Mouse (Mus musculus): ENCODE measurements around the gene Arhgef17.

The Arhgef17 gene

DNA sequence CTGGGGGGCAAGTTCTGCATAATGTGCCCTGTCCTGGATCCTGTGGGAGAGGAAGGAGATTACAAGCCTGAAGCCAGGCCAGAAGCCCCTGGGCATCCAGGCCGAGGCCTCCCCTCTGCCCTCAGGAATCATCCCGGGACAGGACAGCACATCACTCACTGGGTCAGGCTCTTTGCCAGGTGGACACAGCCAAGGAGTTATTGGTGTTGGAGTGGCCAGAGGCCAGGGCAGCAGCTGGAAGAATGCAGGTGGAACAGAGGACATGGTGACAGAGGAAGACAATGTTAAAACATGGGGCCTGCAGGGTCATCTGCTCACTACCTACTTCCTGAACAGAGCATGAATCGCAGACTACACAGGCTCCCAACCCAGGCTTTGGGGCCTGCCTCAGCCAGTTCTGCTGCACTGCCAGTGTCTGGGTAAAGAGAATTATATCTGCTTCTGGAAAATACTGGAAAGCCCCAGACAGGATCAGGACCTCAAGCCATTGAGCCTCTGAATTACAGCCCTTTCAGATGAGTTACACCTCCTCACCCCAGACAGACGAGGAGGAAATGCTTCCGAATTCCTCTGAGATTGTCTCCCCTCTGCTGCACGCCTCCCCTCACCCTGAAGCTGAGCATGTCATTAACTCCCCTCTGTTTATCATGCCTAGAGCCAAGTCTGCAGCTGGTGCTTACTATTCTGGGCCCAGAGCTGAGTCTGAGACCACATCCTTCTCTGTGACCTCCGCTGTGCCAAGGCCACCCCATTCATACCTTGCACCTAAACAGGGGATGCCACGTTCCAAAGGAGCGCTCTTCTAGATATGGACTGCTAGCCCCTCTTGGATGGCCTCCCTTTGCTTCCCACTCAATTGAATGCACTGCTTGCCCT, 80.2 kb downstream of the Arhgef17 start:
- DNase-seq (ENCODE audit: inconsistent age in 2 of 2, low spot score in 1 of 2), result no peak

DNA sequence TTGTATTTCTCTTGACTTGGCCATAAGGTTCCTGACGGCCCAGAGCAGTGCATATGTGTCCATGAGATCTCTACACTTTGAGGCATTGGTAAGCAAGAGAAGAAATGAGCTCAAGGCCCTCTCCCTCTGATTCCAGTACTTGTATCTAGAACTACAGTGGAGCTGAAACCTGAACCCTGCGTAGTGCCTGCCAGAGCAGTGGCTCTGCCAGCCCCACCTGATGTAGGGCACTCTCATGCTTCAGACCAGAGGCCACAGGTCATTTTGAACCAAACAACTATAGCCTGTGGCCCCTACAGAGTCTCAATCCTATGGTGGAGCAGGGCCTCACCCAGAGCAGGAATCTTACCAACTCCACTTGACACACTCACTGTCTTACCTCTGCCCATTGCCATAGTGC, 82.4 kb downstream of the Arhgef17 start:
- DNase-seq (ENCODE audit: inconsistent age in 2 of 2, low spot score in 1 of 2), result no peak

DNA sequence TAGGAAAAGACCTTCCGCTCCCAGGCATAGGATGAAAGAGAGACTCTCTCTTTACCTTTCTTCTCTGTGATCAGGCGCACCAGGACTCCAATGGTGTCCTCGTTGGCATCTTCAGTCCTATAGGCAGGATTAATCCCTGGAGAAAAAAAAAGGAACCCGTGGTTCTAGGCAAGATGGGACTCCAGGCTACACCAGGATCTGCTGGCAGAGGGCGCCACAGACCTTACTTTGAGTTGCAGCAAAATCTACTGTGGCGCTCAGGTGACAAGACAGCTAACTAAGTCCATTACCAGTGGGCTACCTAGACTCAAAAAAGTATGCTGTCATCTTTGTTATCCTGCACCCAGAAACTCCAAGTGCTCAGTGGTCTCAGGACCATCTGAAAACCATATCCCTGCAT, 83.2 kb downstream of the Arhgef17 start:
- peak; percentile 71 to 91 for DNase-seq (ENCODE audit: inconsistent age in 2 of 2, low spot score in 1 of 2)

DNA sequence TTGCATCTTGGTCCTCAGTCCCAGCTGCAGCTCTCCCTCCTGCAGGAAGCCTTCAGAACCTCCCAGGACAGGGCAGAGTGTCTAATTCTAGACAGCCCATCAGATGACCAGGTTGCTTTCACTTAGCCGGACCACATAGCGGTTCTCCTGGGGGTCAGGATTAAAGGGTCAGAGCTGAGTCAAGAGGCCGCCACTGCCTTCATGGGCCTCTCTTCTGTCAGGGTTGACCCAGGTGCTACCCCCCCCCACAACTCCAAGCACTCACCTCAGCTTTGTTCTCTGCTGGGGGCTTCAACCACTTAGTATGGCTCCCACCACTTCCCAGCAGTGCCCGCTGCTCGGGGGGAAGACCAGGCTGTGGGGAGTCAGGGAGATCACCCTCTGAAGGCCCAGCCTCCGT, 84.8 kb downstream of the Arhgef17 start:
- DNase-seq (ENCODE audit: inconsistent age in 2 of 2, low spot score in 1 of 2), result peak; percentile 3 to 20

DNA sequence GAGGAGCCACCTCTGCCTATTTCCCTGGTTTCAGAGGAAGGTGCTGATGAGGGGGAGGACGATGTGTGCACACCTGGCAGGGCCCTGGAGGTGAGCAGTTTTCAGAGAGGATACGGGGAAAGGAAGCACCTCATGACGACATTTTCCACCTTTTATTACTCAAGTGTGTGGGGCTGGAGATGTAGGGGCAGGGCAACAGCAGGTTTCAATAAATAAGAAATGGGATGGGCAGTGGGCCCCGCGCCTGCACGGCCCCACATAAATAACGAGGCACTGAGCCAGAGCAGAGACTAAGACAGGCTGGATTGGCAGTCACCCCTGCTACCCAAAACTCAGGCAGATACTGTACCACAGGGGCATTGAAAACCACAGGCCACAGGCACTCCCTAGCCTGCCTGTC, 85.9 kb downstream of the Arhgef17 start:
- peak; percentile 4 to 25 for DNase-seq (ENCODE audit: inconsistent age in 2 of 2, low spot score in 1 of 2)

DNA sequence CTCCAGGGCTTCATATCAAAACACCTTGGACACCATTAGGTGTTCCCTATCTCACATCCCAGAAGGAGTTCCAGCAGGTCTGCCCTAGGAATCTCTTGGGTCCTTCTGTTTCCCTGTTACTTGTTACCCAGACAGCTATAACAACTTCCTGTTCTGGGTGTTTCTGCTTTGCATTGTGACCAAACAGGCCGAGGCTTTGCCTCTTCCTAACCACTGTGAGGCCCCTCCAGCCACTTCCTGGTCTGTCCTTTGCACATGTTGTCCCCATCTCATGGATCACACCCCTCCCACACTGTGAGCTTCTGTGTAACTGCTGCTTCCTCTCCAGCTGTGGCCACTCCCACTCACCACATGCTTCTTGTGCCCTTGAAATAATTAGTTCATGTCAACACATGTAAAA, 86.5 kb downstream of the Arhgef17 start:
- DNase-seq (ENCODE audit: inconsistent age in 2 of 2, low spot score in 1 of 2), result peak; percentile 46 to 52

DNA sequence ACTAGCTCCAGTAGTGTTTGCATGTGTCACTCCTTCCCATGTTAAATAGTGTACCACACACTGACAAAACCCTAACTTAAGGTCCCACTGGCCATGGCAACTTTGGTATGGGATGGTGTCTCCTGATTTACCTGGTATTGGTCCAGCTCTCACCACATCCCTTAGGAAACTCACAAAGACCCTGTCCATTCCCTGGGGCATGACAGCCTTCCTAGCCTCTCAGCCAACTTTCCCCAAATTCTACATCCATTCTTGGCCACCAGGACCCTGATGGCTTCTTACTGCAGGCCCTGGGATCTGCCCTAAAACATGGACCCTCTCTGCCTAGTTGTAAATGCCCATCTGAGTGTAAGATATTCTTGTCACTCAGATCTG, 86.9 kb downstream of the Arhgef17 start:
- no peak for DNase-seq (ENCODE audit: inconsistent age in 2 of 2, low spot score in 1 of 2)

DNA sequence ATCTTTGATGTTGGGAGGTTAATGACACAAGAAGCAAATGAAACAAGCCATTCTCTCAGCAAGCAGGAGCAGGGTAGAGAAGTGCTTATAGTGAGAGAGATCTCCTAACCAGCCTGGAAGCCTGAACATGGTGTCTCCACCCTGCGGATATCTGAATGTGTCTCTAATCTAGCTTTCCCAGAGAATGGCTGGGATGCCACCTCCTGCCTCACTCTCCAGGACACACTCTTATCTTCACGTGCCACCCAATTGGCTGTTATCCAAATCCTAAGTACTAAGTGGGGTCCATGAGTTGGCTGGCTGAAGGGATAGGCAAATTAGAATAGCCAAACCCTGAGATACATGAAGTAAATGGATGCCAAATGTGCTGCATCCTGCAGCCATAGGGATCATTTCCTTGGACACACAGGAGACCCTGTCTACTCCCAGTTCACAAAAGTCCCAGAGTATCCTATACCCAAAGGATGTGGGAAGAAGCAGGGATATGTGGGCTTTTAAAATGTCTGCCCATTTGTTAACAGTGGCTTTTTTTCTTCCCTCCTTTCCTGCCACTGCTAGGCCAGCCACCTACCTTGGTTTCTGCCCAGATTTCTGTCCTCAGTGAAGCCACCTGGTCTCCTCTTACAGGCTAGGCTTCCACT, 87.4 kb downstream of the Arhgef17 start:
- DNase-seq (ENCODE audit: inconsistent age in 2 of 2, low spot score in 1 of 2), result peak in 1 of 2 experiments; percentile 3

DNA sequence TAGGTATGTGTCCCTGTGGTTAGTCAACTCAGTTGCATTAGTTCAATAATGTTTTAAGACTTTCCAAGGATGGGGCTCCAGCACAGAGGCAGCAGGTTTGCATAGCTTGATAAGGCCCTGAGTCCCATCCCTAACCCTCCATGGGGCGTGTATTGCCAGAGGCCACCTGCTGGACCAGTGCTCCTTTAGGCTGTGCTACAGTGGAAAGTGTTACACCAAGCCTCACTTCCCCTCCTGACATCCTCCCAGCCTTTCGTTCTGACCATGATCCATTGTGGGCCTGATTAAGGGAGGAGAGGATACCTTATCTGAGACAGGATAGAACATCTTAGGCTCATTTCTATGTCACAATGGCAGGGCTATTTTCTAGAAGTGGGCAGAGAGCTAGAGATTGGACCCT, 88.0 kb downstream of the Arhgef17 start:
- no peak for DNase-seq (ENCODE audit: inconsistent age in 2 of 2, low spot score in 1 of 2)

DNA sequence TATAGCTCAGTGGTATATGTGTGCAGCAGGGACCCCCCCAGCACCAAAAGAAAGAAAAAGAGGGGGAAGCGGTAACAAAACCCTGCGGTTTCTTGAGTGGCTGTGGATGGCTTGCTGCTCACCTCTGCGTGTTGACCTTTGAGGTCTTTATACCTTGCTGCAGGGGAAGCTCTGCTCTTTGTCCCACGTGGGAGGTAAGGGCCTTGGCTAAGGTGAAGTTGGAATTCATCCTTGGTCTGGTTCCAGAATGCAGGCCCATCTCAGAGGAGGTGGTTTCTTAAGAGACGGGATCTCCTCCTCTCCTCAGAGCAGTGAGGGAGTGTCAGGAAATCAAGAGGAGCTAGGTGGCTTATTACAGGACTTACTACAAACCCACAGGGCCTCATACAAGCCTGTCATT, 89.7 kb downstream of the Arhgef17 start:
- peak in 1 of 2 experiments; percentile 24 for DNase-seq (ENCODE audit: inconsistent age in 2 of 2, low spot score in 1 of 2)

DNA sequence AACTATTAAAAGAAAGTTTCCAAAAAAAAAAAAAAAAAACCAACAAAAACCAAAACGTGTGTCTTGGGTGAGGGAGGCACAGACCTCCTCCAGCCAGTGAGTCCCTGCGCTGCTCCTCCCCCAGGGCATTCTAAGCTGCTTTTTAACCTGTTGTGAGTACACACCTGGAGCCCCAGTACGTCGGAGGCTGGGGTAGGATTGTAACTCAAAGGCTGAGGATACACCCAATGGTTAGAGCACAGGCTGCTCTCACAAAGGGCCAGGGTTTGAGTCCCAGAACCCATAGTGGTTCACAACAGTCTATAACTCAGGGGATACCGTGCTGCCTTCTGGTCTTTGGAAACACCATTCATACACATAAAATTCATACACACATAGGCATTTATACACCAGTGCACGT, 90.3 kb downstream of the Arhgef17 start:
- no peak for DNase-seq (ENCODE audit: inconsistent age in 2 of 2, low spot score in 1 of 2)

DNA sequence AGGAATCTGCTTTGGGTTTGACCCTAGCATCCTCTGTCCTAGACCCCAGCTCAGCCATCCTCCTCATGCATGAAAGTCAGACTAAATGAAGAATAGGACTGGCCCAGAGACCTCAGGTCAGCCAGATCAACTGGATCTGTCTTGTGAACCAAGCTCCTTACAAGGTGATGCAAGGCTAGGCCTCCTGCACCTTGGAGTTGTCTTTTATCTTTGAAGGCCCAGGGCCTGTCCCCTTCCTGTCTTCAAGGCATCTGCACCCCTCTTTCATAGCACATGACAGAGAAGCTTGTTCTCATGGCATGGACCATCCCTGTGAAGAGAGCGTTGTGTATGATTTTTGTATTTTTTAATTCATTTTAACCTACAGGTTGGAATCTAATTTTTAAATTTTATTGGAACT, 91.0 kb downstream of the Arhgef17 start:
- DNase-seq (ENCODE audit: inconsistent age in 2 of 2, low spot score in 1 of 2), result no peak

DNA sequence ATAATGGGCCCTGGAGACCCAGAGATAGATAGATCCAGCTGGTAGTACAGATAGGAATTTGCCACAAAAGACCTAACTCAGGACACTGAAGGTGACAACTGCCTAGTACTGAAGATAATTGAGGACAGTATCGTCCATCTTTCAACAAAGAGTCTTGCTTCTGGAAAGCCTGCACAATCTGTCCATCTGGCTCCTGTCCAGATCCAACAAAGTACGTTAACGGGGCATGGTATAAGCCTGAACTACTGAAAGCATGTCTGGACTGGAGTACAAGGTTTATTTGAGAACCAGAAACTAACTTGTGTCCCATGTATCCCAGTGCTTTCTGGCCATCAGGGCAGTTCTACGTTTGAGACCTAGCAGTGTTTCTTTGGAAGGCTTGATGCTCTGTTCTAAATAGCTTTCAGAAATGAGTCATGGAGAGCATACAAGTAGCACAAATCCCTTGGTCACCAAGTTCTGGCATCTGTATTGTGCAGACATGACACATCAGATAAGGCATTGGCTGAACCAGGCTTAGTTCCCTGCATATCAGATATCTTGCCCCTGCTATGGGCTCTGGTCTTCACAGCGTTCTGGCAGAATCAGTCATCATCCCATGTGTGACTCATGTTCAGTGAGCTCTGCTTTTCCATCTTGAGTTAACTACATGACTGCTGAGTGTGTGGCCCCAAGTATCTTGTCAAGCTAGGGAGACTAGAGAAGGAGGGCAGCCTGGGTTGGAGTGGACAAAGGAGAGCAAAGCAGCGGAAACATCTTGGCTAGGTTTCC, 92.1 kb downstream of the Arhgef17 start:
- peak; percentile 47 to 54 for DNase-seq (ENCODE audit: inconsistent age in 2 of 2, low spot score in 1 of 2)

DNA sequence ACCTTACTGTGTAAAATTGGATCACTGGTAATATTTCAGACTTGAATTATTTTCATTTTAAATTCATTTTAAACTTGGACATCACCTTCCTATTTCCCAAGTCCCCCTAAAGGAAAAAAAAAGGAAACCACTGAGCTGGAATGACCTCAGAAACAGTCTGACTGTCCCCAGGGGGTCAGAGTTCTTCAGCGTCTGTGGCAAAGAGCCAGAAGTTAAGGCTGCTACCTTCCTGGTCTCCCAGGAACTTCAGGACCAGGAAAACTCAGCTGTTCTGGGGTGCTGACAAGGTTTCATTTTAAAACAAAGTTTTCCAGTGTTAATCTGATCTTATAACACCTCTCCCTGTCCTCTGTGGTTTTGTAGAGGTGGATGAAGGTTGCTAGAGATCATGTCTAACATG, 94.2 kb downstream of the Arhgef17 start:
- DNase-seq (ENCODE audit: inconsistent age in 2 of 2, low spot score in 1 of 2), result no peak

DNA sequence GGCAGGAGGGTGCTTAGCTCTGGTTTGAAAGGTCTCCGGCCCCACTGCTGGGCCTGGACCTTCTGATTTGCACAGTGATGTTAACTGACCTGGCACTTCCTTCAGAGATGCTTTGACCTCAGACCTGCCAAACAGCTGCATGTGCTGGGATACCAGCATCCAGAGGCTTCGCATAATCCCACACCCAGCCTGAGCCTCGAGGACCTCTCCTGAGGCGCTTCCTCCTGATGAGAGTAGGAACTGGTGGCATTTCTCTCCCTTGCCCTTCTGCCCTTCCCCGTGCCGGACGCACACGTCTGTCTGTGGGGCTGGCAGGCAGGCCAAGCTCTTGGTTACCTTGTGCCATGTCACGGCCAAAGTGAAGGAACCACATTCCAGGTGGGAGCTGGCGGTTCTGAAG, 95.2 kb downstream of the Arhgef17 start:
- DNase-seq (ENCODE audit: inconsistent age in 2 of 2, low spot score in 1 of 2), result peak in 1 of 2 experiments; percentile 4

DNA sequence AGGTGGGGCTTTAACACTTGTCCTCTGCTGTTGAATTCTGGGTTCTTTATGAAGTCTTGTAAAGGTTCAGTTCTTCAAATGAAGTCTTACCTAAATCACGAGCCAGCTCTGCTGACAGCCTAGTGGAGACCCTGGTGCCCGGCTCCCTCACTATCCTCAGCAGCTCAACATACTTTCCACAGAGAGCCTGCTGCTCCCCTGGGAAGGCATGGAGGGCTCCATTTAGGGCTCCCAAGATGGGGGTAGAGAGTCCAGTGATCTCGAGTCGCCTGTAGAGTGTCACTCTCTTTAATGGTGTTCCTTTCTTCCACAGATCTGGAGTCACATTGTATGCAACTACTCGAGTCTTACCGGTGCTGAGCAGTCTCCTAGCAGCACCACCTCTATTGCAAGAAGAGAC, 96.2 kb downstream of the Arhgef17 start:
- no peak for DNase-seq (ENCODE audit: inconsistent age in 2 of 2, low spot score in 1 of 2)

DNA sequence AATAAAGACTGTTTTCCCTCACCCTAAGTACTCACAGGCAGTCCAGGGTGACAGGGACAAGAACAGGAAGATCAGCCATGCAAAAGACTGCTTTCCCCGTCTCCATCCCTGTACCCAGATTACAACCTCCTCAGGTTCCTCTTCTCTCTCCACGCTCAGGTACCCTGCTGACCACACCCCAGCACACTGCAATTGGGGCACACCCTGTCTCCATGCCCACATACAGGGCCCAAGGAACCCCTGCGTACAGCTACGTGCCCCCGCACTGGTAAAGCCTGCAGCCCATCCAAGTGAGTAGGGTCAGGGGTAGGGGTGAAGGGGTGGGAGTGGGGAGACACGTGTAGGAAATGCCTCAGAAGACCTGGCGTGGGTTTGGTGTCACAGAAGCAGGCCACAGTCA, 96.7 kb downstream of the Arhgef17 start:
- no peak for DNase-seq (ENCODE audit: inconsistent age in 2 of 2, low spot score in 1 of 2)

DNA sequence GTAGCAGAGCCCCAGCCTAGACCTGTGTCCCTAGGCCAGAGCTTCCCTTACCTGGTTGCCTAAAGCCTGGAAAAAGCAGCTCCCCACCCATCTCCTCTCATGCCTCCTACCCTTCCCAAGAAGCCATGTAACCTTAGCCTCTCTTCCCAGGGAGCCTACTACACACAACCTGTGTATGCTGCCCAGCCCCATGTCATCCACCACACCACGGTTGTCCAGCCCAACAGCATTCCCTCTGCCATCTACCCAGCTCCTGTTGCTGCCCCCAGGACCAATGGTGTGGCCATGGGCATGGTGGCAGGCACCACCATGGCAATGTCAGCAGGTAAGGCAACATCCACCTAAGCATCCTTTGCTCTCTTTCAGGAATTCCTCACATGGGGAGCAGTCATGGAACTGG, 98.0 kb downstream of the Arhgef17 start:
- no peak for DNase-seq (ENCODE audit: inconsistent age in 2 of 2, low spot score in 1 of 2)

DNA sequence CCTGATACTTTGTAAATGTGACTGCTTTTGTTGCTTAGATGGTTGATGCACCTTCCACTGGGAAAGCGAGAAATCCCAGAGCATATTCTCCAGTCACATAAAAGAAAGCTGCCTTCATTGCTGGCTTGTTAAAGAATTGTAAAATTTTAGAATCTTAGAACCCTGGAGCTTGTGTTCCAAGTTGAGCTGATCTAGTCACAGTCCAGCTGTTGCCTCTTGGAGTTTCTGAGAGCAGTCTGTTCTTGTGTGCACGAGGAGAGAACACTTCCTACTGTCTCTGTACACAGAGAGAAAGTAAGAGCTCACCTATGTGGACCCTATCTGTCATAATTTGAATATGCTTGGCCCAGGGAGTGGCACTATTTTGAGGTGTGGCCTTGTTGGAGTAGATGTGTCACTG, 103.4 kb downstream of the Arhgef17 start:
- DNase-seq (ENCODE audit: inconsistent age in 2 of 2, low spot score in 1 of 2), result no peak

DNA sequence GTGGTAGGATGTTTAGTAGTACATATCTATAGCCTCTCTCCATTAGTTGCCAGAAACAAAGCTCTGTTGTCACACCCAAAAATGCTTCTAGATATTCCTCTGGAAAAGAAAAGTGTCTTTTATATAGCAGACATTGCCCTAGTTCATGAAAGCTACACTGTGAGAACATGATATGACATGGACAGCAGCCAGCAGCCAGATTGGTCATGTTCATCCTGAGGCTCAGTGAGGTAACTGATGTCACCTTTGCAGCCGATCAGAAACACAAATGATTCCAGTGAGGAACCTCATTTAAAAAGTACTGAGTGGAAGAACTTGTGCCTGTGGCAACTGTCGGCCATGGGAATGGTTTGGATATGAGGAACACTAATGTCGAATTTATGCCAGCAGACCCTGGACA, 107.2 kb downstream of the Arhgef17 start:
- DNase-seq (ENCODE audit: inconsistent age in 2 of 2, low spot score in 1 of 2), result no peak
